Mouse (Mus musculus) large intestine, adult 2 months (tissue): ENCODE measurements around the gene Mitf. TPM values are rescaled to one million over a fixed set of nuclear protein-coding genes. Genes with fewer than 3 reads are reported as not detected.

Experiments used
- DNase-seq: peaks from one replicate; pipeline ENCODE4 v3.0.0-alpha.2; 2012; ENCODE audit warnings: low read depth, low spot score
- WGBS: fragments of 180-500 bp; shearing (Covaris S2); methylation state at CpG from one replicate; pipeline ENCODE4 v1.1.7; 2018; 5-methylcytosine and 5-hydroxymethylcytosine counted together
- polyA plus RNA-seq: library from polyadenylated mRNA; depleted of rRNA; stranded (reverse); fragments of >200 nt; gene quantifications from 2 replicates; pipeline ENCODE4 v1.2.3, GENCODE M21; 2012; rRNA removed

Mitf gene
- polyA plus RNA-seq, 1 experiment = 0.92 TPM

DNA sequence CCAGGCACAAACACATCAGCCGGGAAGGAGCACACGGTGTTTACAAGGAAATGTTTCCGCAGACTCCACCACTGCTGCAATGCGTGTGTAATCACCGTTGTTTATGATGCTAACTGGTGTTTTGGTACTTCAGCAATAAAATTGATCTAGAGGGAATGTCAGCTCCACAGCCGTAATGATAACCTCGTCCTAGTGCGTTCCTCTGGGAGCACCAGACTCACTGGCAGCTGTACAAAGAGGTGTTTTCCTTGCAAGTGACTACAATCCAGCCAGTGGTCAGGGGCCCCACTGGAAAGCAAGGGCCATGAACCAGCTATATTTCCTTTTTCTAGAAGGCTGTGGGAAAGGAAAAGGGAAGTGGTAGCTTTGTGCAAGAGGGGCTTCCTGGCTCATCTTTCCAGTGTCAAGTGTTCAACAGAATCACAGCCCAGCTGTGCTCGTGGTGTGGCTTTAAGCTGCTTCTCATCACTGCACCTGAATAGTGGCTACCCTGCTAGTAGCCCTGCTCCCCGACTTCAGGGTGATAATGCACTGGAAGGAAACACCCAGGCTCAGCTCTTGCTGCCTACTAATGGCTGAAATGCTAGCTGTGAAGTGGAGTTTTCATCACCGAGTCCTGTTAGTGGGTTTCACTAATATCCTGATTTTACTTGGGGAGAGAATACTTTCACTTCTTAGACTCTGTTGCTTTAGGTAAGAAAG, 188.9 kb downstream of the Mitf start:
- no peak for DNase-seq
- WGBS = 39% methylated on average over 11 of the region's 11 CpGs

DNA sequence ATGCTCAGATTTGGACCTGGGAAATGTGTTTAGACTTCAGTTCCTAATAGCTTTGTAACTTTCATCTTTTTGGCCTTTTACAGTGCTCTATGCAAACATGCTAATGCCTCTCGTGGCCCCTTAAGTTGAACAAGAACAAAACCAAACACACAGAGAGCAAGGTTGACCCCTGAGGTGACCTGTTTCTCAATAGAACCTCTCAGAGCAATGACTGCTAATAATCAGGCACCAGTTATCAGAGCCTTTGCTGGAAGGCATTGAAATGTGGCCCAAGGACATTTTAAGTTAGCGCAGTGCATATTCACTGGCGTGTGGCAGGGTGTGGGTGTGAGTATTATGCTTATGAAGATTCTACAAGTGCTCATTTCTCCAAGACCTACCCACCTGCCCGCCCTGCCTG, 194.7 kb downstream of the Mitf start:
- no peak for DNase-seq
- WGBS = 49% methylated on average over 4 of the region's 4 CpGs

DNA sequence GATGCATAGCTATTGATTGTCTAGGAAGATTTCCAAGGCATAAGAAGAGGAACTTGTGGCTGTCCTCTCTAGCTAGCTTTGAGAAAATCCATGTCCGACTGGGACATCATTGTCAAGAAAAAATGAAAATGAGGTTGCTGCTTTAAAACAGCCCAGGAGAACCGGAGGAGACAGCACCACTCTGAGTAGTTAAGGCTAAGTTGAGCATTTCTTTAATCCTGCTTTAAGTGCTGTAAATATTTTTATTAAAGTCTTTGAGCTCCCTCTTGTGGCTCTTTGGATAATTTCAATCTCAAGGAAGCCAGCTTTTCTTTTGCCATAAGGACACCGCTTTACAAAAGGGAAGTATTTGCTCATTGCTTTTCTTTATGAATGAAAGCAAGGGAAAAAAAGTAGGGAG, 196.3 kb downstream of the Mitf start:
- DNase-seq = peak; percentile 7
- WGBS = 8% methylated on average over 3 of the region's 3 CpGs

DNA sequence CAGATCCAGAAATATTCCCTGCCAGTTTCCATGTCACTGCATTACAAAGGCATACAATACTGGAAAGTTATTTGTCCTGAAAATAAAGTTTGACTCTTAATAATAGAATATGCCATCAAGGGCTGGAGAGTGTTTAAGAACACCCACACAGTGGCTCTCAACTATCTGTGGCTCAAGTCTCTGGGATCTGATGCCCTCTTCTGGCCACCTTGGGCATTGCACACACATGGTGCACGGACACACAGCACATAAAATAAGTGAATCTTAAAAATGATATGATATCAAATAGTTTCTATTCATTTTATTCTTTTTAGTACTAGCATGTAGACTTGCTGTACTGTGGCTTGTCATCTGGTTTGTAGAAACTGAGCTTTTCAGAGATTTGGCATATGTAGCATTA, 198.7 kb downstream of the Mitf start:
- DNase-seq = no peak
- WGBS = 88% methylated on average over 1 of the region's 1 CpGs

DNA sequence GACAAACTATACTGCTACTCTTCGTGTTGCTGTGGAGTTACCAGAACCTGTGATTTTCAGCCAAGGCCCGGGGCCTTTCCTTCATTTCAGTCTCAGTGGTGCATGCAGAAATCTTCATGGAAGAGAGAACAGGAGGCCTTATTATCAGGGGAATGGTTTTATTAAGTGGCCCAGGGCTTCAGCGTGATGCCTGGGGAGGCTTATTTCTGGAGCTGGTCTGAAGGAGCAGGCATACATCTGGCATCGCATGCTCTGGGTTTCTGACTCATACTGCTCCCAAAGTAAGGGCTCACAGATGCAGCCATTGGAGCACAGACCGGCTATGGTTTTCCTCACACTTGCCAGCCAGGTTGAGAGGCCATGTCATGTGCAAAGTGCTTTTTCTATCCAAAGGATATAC, 208.2 kb downstream of the Mitf start:
- no peak for DNase-seq
- 92% methylated on average over 5 of the region's 5 CpGs for WGBS

DNA sequence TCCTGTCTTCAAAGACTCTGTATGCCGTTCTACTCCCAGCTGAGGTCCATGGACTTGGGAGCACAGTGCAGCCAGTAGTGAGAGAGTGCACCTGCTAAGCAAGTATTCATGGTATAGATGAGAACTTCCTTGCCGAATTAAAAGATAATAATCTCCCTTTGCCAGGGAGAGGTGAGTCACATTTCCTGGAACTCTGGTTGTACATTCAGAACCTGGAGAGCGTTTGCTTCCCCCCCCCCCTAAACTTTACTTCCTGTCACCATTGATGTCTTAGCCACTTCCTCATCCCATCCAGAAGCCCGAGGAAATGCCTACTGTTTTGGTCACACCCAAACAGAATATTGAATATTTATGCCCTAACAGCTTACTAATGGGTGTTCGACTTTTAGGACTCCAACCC, 209.0 kb downstream of the Mitf start:
- DNase-seq = no peak
- WGBS = 63% methylated on average over 5 of the region's 5 CpGs

DNA sequence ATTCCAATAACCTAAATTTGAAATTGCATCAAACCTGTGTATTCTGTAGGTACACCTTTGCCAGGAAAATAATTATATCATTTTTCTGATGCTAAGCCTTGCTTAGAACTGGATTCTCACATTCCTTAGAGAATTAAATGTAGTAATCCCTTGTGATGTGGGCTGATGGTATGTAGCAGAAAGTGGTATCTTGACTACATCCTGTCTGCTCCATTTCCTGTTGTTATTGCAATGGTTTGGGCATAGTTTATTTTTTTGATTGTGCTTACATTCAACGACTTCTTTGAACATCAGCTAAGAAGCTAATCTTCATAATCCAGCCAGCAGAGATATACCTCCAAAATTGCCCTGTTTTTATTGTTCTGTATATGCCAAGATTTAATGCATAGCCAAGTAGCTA, 217.0 kb downstream of the Mitf start:
- 44% methylated on average over 1 of the region's 1 CpGs for WGBS

DNA sequence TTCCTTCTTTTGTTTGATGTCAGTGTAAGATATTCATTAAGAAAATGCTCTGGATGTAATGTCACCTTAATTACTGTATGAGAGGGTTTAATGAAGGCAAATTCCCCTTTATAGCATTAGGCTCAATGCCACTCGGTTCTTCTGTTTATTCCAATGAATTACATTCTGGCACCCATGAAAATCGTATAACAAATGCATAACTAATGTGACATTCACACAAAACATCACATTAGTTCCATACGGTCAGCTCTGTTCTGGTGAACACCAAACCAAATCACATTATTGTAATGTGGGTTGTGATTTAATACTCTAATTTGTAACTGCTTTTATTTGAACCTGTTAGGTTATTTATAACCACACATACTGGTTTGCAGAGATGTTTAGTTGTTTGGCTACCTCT, 231.7 kb downstream of the Mitf start:
- whole genome bisulfite sequencing = 74% methylated on average over 3 of the region's 3 CpGs
- DNase-seq = no peak

More for the DNA sequence above, 217.0 kb downstream of the Mitf start:
- no peak for DNase-seq

DNA sequence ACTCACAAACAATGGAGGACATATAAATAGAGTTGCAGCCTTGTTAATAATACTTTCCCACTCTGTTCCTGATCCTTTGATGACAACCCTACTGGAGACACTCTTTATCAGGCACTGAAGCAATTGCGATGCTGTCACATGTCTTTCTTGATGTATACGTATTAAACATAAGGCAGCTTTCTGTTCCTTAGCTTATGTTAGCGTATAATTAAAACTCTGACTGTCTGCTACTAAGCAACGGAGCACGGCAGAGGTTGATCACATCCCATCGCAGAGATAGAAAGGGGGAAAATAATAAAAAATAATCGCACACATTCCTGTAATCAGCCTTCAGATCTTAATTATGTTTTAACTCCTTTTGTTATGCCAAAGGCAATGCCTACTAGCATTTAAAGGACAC, 234.9 kb downstream of the Mitf start:
- WGBS = 88% methylated on average over 7 of the region's 7 CpGs
- no peak for DNase-seq

DNA sequence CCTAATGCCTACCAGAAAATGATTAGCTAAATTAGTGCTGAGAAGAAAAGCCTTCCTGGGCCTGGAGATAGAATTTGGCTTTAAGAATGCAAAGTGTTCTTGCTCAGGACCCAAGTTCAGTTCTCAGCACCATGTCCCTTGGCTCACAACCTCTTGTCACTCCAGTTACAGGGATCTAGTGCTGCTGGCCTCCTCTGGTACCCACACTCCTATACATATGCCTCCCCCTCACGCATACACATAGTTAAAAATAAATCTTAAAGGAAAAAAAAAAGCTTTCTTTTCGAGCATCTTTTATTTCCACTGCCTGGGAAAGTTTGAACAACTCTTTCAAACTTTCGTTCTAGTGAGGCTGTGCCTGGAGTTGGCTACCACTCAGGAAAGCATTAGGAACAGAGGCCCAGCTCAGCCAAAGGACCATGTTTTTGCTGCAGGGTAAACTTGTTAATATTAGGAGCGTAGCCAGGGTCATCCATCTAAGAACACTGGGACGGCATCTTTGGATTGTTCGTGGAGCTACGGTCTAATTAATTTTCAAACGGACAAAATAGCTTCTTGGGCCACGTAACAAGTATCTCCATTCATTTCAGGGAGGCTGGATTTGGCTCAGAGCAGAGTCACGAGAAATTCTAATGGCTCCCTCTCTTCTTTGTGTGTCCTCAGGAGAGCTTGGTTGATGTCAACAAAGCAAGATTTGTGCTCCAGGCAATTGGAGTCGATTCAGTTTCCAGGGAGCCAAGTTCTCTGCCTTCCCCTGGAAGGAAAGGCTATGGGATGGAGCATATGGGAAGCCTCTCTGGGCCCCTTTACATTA, 239.7 kb downstream of the Mitf start:
- no peak for DNase-seq
- WGBS = 66% methylated on average over 11 of the region's 11 CpGs

DNA sequence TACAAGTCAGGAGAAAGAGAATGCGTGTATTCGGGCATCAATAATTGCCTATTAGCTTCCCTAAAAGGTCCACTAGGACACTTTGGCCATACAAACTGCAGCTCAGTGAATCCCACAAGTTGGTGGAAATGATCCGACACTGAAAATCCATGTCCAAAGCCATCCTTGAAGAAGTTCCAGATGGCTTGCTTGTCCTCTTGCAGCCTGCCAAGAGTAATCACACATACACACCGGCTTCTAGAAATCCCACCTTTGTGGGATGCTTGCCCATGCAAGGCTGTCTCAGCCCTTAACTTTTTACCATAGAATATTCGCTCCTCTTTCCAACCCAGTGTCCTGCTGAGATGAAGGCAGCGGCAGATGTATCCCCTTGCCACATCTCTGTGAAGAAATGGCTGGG, 240.9 kb downstream of the Mitf start:
- WGBS = 84% methylated on average over 6 of the region's 6 CpGs
- no peak for DNase-seq

DNA sequence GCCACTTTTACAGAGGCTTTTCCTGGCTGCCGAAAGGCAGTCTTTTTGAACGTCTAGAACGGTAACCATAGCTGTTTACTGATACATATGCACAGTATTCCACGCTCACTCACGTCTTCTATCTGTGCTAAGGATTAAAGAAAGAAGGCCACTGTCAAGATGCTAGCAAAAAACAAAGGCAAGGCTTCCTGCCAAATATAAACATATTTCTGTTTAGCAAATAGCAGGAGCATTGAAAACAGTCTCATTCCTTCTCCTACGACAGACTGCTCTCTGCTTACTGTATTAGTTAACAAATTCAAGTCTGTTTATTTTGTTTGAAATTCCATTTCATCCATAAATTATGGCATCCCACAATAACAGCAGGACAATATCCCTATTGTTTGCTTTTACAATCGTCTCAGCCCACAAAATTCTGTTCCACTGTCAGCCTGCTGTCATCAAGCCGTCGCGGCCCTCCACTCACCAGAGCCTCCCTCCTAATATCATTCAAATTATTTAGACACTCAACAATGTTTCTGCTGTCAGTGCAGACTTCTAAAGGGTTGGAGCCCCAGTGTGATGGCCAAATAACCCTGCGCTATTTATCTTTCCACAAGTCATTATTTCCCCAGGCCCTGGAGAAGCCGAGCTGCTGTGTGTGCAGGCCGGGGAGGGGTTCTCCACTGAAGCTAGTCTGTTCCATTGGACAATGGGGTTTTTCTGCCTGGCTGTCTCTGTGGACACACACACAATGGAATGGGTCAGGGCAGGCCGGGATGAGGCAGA, 242.0 kb downstream of the Mitf start:
- WGBS = 45% methylated on average over 14 of the region's 14 CpGs
- DNase-seq = no peak

DNA sequence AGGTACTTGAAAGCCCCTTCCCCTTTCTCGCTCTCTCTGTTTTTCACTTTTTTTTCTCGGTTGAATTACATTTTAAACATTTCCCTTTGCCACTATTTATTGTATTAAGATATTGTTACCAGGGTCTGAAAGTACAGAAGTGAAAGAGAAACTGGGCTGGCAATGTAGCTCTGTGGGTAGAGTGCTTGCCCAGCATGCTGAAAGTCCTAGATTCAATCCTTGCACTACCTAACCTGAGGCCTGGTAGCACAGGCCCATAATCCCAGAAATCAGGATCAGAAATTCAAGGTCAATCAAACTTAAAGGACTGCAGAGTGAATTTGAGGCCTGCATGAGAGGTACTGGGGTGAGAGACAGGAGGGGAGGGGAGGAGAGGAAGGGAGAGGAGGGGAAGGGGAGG, 242.7 kb downstream of the Mitf start:
- DNase-seq = no peak
- 84% methylated on average over 2 of the region's 2 CpGs for WGBS

DNA sequence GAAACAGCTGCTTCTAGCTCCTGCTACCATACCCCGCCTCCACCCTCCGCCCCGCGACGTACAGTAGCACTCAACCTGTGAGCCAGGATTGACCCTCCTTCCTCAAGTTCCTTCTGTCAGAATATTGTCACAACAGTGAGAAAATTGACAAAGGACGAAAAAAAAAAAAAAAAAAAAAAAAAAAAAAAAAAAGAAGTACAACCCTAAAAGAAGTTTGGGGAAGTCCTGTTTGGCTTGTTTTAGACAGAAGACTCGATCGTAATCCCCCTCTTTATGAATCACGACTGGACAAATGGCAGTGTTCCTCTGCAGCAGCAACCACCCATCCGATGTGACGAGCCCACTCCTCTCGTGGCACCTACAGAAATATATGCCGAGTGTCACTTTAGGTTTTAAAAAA, 255.0 kb downstream of the Mitf start:
- no peak for DNase-seq
- 84% methylated on average over 13 of the region's 13 CpGs for WGBS

DNA sequence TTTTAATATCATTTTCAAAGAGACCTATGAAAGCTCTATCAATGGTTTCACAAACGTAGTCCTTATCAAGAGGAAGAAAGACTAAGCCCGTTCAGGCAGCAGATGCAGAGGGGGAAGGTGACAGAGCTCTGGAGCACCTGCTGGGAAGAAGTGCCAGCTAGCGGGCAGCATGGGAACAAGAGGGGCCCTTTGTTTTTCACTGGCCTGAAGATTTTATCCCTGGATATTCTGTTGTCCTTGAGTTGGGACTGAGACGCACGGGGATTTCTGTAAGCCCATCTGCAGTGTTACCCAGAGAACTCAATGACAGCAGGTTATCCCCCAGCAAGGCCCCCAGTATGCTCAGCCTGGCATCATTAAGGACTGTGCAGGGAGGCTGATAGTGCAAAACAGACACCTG, 258.1 kb downstream of the Mitf start:
- WGBS = 44% methylated on average over 5 of the region's 5 CpGs
- DNase-seq = no peak

DNA sequence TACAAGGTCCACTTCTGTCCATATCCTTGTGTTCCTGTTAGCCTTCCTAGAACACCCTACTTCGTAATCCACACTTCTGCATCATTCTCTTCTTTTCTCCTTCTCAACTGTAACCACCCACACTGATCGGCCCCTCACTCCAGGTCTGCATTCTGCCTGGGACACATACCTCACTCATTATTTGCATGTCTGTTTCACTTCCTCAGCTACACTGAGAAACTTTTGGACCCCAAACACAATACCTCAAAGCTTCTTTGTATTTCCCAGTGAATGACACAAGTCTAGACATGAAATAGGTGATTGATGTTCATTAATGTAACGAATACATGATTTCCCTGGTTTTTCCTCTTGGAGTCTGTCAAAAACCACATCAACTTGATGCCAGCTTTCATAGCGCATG, 259.6 kb downstream of the Mitf start:
- WGBS = 88% methylated on average over 4 of the region's 4 CpGs
- no peak for DNase-seq

Other genes with a start within 250 kb of the Mitf start
- 8.3 and 13.6 TPM in 2 replicates for gene Frmd4b, start 189.5 kb upstream of the Mitf start, polyA plus RNA-seq